Mouse (Mus musculus) telencephalon, adult 2 months (tissue): ENCODE data around the gene Ubtd1.
"Not testable (repeated sequence)": the region's sequence is repeated elsewhere in the genome, so short reads cannot be mapped to it uniquely, and the experiment has no call there.

Experiments used
- DNase-seq: peaks from one replicate; pipeline ENCODE4 v3.0.0-alpha.2; 2011; ENCODE audit warnings: low read depth, low spot score

Ubtd1 gene

GRCm38 (mm10) chr19:42061443-42061842 lies 79.9 kb downstream of the Ubtd1 start:
- no peak for DNase-seq

GRCm38 (mm10) chr19:42068441-42069240 lies 87.1 kb downstream of the Ubtd1 start:
- DNase-seq, result no peak

- no peak for DNase-seq
Measured at GRCm38 (mm10) chr19:42069241-42069525, 87.6 kb downstream of the Ubtd1 start.

- DNase-seq, result no peak
Measured at GRCm38 (mm10) chr19:42071221-42071620, 89.7 kb downstream of the Ubtd1 start.

GRCm38 (mm10) chr19:42071886-42072608 lies 90.5 kb downstream of the Ubtd1 start:
- no peak for DNase-seq

- no peak for DNase-seq
Measured at GRCm38 (mm10) chr19:42072802-42073201, 91.2 kb downstream of the Ubtd1 start.

GRCm38 (mm10) chr19:42075051-42075450 lies 93.5 kb downstream of the Ubtd1 start:
- no peak for DNase-seq

- no peak for DNase-seq
Measured at GRCm38 (mm10) chr19:42075992-42076391, 94.4 kb downstream of the Ubtd1 start.

- DNase-seq, result no peak
Measured at GRCm38 (mm10) chr19:42078566-42078965, 97.0 kb downstream of the Ubtd1 start.

GRCm38 (mm10) chr19:42079006-42079405 lies 97.4 kb downstream of the Ubtd1 start:
- no peak for DNase-seq

GRCm38 (mm10) chr19:42079950-42080349 lies 98.4 kb downstream of the Ubtd1 start:
- no peak for DNase-seq

GRCm38 (mm10) chr19:42080469-42080868 lies 98.9 kb downstream of the Ubtd1 start:
- no peak for DNase-seq

GRCm38 (mm10) chr19:42081613-42082012 lies 100.0 kb downstream of the Ubtd1 start:
- not testable (repeated sequence) for DNase-seq
